Mouse (Mus musculus) megakaryocyte progenitor cell, adult 5-6 weeks (primary cell): ENCODE measurements around the gene Mamdc2. TPM values are rescaled to one million over a fixed set of nuclear protein-coding genes. Genes with fewer than 3 reads are reported as not detected.

Experiments used
- ATAC-seq: replicated peaks from 2 replicates; pipeline ENCODE4 v1.8.0; 2016; ENCODE audit warnings: mild to moderate bottlenecking, moderate TSS enrichment, inconsistent platforms; ENCODE audit not compliant: poor library complexity
- total RNA-seq, 2 experiments: library from RNA; stranded (forward) in 1 of 2; stranded (reverse) in 1 of 2; fragments of 157-497, 149-512 nt in 1 of 2; fragments of 200-1000 nt in 1 of 2; gene quantifications; 2 replicates each; pipeline versions ENCODE4 v1.2.3 to v1.2.4; 2015 to 2017

Gene Mamdc2
- total RNA-seq, 2 experiments from 2014 or later = 0.17 to 0.35 TPM

- ATAC-seq = no peak
These were observed 149.3 kb downstream of the Mamdc2 start for GRCm38 (mm10) chr19:23298917-23299316.

DNA sequence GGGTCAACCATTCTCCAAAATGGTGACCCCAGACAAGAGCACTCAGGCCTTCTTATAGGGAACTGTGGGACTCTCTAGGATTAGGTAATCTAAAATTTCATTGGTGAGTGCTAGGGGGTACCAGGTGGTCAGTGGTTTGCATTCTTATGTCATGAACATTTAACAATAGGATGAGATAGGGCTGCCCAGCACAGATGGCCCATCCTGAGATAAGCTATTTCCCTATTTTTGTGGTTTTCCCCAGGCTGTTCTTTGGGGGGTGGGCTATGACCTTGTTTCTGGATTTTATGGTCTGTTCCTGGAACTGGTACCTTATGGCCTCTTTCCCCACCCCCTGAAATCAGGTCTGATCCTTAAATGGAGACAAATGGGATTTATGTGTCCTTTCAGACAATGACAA, 151.1 kb downstream of the Mamdc2 start:
- no peak for ATAC-seq

DNA sequence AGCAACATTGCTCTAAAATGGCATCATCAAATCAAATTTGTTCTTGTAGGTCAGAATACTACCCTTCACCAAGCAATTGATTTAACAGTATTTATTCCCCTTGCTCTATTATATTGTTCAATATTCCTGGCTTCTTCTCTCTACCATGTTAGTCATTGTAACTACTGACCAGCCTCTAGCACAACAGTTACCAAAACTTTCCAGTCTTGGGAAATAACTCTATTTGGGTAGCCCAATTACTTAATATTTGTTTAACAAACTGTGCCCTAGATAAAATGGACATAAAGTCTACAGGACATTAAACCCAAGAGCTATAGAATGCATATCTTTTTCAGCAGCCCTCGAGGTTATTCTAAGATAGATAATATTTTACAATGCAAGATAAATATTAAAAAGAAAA, 159.0 kb downstream of the Mamdc2 start:
- ATAC-seq = no peak

DNA sequence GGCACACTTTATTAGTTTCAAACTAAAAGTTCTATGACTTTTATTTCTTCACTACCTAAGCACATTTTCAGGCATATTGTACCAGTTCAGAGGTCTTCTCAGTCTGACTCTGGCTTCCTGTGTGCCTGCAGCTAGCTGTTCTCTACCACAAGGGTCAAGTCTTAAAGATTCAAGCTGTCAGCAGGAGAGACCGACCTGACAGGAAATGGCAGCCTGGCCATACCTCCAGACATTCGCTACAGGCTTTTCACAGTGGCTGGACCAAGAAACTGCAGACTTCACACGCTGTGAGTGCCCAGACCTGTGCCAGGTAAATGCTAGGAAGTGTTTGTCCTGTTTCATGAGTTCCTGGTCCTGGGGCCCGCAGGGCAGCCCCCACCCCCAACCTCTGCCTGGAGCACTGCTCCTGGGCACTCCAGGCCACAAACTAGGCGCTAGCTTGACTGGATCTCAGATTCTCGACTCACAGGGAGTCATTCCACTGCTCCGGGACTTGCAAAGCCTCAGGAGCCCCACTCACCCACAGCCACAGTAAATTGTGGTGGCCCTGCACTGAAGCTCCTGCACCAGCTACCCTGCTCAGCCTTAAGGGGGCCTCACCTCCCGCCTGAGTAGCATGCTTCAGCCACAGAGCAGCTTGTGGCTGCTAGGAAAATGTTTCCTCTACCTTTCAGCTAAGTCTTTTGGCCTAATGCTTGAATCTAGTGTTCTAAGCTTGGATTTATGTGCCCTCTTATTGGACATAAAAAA, 166.2 kb downstream of the Mamdc2 start:
- no peak for ATAC-seq

GRCm38 (mm10) chr19:23274054-23274724, 174.1 kb downstream of the Mamdc2 start:
- 0 out of 2 replicates have a peak, but pooled peaks have one; percentile 8 for ATAC-seq

- peak; percentile 95 for ATAC-seq
These were observed 174.7 kb downstream of the Mamdc2 start, which contains the start of gene Smc5 for GRCm38 (mm10) chr19:23273355-23274053. Gene Smc5, minus strand, starts transcription at chr19:23273897.

GRCm38 (mm10) chr19:23256771-23257170, 191.5 kb downstream of the Mamdc2 start:
- no peak for ATAC-seq

Other genes with a start within 250 kb of the Mamdc2 start
- gene Smc5, start 174.5 kb downstream of the Mamdc2 start, total RNA-seq (2015) = 44.1 and 52.2 TPM in 2 replicates
- gene Smc5, start 174.5 kb downstream of the Mamdc2 start, total RNA-seq (2017) = 34.3 and 59.8 TPM in 2 replicates
- gene 1700028P14Rik, start 204.4 kb upstream of the Mamdc2 start, total RNA-seq (2015) = not detected in 2 replicates
- not detected in 2 replicates for gene 1700028P14Rik, start 204.4 kb upstream of the Mamdc2 start, total RNA-seq (2017)
- gene Ptar1, start 239.0 kb upstream of the Mamdc2 start, total RNA-seq (2015) = 11.6 and 15.5 TPM in 2 replicates
- gene Ptar1, start 239.0 kb upstream of the Mamdc2 start, total RNA-seq (2017) = 11.0 and 13.6 TPM in 2 replicates